Mouse (Mus musculus) thymus, adult 2 months (tissue): ENCODE measurements around the gene Ormdl3. TPM values are rescaled to one million over a fixed set of nuclear protein-coding genes. Genes with fewer than 3 reads are reported as not detected.
"Not testable (repeated sequence)": the region's sequence is repeated elsewhere in the genome, so short reads cannot be mapped to it uniquely, and the experiment has no call there.

Experiments
- DNase-seq: peaks from one replicate; pipeline ENCODE4 v3.0.0; 2021
- H3K27ac ChIP-seq: fragments of 200-500 bp; 2 replicates; pipeline ENCODE4 v1.5.1; 2012; ENCODE audit warnings: low read length, control low read depth; ENCODE audit not compliant: control insufficient read depth, insufficient read depth
- H3K27me3 ChIP-seq: fragments of 200-500 bp; 2 replicates; pipeline ENCODE4 v1.6.1; 2012; ENCODE audit warnings: mild to moderate bottlenecking, low read length, moderate library complexity, mixed read lengths; ENCODE audit not compliant: control insufficient read depth, insufficient read depth
- H3K36me3 ChIP-seq: fragments of 200-500 bp; 2 replicates; pipeline ENCODE4 v1.6.1; 2012; ENCODE audit warnings: mild to moderate bottlenecking, low read length, moderate library complexity; ENCODE audit not compliant: control insufficient read depth, insufficient read depth
- H3K4me1 ChIP-seq: fragments of 200-500 bp; replicated peaks from 2 replicates; pipeline ENCODE4 v1.6.1; 2012; ENCODE audit warnings: low read length; ENCODE audit not compliant: control insufficient read depth, insufficient read depth
- H3K4me3 ChIP-seq: fragments of 200-500 bp; 2 replicates; pipeline ENCODE4 v1.5.1; 2012; ENCODE audit warnings: mild to moderate bottlenecking, low read length, control low read depth, moderate library complexity; ENCODE audit not compliant: control insufficient read depth, insufficient read depth
- CTCF ChIP-seq: fragments of 200-500 bp; IDR thresholded peaks from 2 replicates; pipeline ENCODE4 v1.5.1; 2012; ENCODE audit warnings: mild to moderate bottlenecking, control low read depth, low read length, moderate library complexity, borderline replicate concordance; ENCODE audit not compliant: control insufficient read depth, poor library complexity, insufficient read depth; ENCODE audit errors: extremely low read depth
- POLR2A ChIP-seq: fragments of 200-500 bp; IDR thresholded peaks from 2 replicates; pipeline ENCODE4 v1.6.1; 2012; ENCODE audit warnings: mild to moderate bottlenecking, low read length, control low read depth, moderate library complexity; ENCODE audit not compliant: control insufficient read depth, poor library complexity, insufficient read depth; ENCODE audit errors: extremely low read depth
- WGBS: fragments of 180-500 bp; shearing (Covaris S2); methylation state at CpG from one replicate; pipeline ENCODE4 v1.1.7; 2018; 5-methylcytosine and 5-hydroxymethylcytosine counted together
- polyA plus RNA-seq: library from polyadenylated mRNA; depleted of rRNA; stranded (reverse); fragments of >200 nt; gene quantifications from 2 replicates; pipeline ENCODE4 v1.2.3, GENCODE M21; 2012; rRNA removed

The Ormdl3 gene
- polyA plus RNA-seq: 66.8 and 74.6 TPM in 2 replicates

DNA sequence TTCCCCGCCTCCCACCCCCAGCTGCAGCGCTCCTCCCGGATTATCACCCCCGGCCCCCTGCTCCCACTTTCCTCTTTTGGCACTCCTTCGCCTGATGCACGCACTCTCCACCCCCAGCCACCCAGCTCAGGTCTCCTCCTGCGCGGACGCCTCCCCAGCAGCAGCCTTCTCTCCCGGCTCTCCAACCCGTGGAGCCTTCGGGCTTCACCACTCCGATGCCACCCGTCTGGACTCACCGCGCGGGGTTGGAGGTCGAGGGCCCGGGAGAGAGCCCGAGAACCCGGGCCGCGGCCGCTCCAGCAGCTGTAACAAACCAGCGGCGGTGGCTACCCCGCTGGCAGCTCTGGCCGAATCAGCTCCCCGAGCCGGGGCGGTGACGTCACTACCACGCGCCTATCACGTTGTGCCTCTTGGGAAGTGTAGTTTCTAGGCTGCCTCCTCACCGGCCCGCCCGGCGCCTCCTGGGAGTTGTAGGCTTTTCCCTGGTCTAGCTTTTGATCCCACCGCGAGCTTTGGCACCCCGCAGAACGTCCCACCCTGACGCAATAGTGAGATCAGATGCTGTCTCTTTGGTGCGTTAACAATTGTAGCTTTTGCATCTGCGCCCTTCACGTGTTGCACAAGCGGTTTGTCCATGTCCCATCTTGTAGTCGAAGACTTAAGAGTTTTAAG, at the start of gene Ormdl3:
Gene Ormdl3 (minus strand): TSS at position 477 of the 672 bp plus-strand sequence.
- Histone ChIP-seq H3K27ac (peak within 1 kb of the TSS; percentile 21; the same call in 1 of the 2 replicates), H3K27me3 (no peaks in the 10 kb centered on the region), H3K36me3 (peaks cover 11% of the 10 kb centered on the region), H3K4me1 (peaks cover 19% of the 10 kb centered on the region), H3K4me3 (peak within 1 kb of the TSS; percentile 86)
- WGBS: 1% methylated on average over 49 of the region's 49 CpGs
- peak; percentile 5; the same call in 1 of the 2 replicates for TF ChIP-seq CTCF
- peak; percentile 76 for TF ChIP-seq POLR2A
- peak; percentile 98 for DNase-seq

DNA sequence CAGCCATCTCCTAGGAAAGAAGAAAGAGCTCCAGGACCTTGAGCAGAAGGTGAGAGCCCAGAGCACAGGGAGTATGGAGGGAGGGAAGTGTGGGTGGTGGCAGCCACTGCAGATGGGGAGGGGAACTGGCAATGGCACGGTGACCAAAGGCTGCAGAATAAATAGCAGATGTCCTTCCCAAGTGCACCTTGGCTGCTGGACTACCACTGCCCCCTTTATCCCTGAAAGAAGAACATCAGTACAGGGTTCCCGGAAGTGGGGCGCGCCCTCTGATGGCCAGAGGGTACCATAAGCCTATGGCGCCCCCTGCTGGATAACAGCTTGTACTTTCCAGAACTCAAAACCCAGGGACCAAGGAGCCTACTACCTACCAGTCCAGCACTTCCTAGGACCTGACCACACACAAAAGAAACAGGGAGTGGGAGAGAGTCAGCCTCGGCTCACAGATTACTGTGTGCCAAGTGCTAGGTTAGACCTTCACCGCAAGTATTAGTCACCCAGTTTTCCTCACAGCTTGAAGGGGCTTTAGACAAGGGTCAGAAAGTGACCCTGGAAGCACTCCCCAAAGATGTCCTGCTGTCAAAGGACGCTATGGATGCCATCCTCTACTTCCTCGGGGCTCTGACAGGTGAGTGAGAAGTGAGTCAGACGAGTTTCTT, 48.3 kb upstream of the Ormdl3 start:
- 34% methylated on average over 10 of the region's 10 CpGs for WGBS
- peak; percentile 49 for DNase-seq
- H3K4me3 ChIP-seq, H3K27me3 ChIP-seq, H3K4me1 ChIP-seq, H3K36me3 ChIP-seq, H3K27ac ChIP-seq: not testable (repeated sequence)

DNA sequence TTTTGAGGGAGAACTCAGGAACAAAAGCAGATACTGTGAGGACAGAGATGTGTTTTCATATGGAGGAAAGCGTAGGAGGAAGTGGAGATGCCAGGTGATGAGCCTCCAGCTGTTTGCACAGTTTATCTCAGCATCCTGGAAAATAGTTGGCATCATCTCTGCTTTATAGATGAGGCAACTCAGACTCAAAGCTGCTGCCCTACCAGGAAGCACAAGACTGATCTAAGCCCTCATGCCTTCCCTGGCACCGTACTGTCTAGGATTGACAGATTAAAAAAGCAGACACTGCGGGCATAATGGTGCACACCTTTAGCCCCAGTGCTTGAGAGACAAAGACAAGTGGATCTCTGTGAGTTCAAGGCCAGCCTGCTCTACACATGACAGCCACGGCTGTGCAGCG, 43.5 kb upstream of the Ormdl3 start:
- Histone ChIP-seq H3K27me3 (0 out of 2 replicates have a peak, but pooled peaks cover 2% of the 10 kb centered on the region), H3K27ac (no peak overlapping the region), H3K36me3 (no peaks in the 10 kb centered on the region), H3K4me3 (no peak overlapping the region), H3K4me1 (no peaks in the 10 kb centered on the region)
- 87% methylated on average over 5 of the region's 5 CpGs for WGBS
- no peak for DNase-seq
- no peak for TF ChIP-seq CTCF
- no peak for TF ChIP-seq POLR2A

DNA sequence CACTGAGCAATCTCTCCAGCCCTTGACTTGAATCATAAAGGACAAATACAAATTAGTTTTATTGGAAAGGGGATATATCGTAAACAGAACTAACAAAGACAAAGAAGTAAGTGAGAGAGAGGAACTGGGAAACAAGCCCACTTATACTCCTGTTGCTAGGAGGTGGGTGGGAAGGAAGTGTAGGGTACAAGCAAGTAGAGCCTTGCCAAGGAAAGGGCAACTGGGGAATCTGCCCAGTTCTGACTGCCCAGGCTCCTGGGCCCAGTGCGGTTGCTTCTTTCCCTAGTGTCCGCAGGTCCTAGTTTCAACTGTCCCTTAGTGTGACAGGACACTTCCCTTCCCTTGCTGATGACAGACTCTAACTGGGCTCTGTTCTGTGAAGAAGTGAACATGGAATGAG, 41.5 kb upstream of the Ormdl3 start:
- Histone ChIP-seq H3K27me3 (0 out of 2 replicates have a peak, but pooled peaks cover 2% of the 10 kb centered on the region), H3K36me3 (no peaks in the 10 kb centered on the region), H3K27ac (no peak overlapping the region), H3K4me1 (no peaks in the 10 kb centered on the region), H3K4me3 (no peak overlapping the region)
- 98% methylated on average over 3 of the region's 3 CpGs for WGBS
- TF ChIP-seq POLR2A (no peak), CTCF (no peak)
- no peak for DNase-seq

DNA sequence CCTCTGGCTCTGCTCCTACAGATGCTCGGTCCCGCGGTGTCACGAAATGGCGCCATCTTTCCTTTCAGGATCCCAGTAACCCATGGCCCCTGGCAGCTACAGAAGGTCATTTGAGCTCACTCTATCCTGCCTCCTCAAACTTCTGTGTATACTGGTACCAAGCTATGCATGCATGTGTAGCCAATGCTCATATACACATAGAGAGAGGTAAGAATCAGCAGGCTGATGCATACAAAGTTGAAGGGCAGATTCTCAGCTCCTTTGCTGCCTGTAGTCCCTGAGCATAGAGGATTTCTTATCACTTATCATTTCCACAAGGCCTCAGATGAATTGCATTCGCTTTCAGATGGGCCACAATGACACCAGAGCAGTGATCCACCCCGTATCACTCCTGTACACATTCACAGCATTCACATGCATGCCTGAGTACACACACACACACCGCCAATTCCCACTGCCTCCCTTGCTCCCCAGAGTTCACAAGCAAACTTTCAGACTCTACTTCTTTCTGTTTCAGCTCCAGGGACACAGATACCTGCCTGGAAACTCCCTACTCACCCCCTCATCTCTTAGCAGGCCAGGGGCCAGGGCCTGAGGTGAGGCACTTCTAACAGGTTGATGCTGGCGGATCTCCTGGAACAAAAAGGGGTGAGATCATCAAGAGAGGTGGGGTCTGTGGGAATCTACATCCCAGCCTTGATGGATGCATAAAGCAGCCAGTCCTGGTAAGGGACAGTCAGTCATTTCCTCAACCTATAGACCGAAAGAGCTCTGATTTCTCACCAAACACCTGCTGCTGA, 38.6 kb upstream of the Ormdl3 start, which contains the start of the genes Gm12355 and Gsdma3:
Gene Gm12355 (minus strand): TSS at position 51 of the 800 bp plus-strand sequence.
Gene Gsdma3 (plus strand): TSS at position 750 of the 800 bp plus-strand sequence.
- H3K27ac ChIP-seq: no peak within 1 kb of the TSS
- H3K27me3 ChIP-seq: no peaks in the 10 kb centered on the region
- no peaks in the 10 kb centered on the region for H3K4me1 ChIP-seq
- H3K36me3 ChIP-seq: no peaks in the 10 kb centered on the region
- no peak for DNase-seq
- TF ChIP-seq POLR2A (no peak), CTCF (no peak)
- 92% methylated on average over 10 of the region's 10 CpGs for WGBS
- no peak within 1 kb of the TSS for H3K4me3 ChIP-seq

DNA sequence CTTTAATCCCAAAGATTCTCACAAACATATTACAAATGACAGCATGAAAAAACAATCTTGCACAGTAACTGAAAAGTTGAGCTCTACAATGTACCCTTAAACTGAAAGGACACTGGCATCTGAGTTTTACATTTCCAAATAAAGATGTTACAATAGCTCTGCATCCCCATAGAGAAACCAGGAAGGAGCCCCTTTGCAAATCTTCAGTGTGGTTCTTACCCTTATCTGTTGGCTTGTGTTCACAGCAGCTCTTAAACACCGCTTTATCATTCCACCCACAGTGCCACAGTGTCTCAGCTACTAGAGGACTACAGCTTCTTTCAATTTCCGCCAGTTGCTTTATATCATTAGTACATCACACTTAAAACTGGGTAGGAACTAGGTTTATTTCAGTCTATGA, 37.2 kb upstream of the Ormdl3 start:
- H3K4me3 ChIP-seq, H3K27ac ChIP-seq, H3K27me3 ChIP-seq, H3K36me3 ChIP-seq, DNase-seq, H3K4me1 ChIP-seq: not testable (repeated sequence)
- 92% methylated on average over 2 of the region's 2 CpGs for WGBS

DNA sequence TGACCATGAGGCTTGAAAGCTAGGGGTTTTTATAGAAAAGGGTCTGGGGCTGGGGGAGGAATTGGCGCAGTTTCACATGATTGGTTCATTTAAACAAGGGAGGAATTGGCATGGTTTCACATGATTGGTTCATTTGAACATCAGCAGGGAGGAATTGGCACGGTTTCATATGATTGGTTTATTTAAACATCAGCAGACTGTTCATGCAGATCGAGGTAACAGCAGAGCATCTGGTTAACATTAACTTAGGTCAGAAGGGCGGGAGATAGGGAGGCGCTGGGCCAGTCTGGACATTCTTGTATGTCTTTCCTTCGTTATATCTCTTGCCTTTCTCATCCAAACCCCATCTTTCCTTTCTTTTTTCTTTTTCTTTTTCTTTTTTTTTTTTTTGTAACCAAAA, 36.8 kb upstream of the Ormdl3 start:
- not testable (repeated sequence) for H3K4me1 ChIP-seq, H3K27ac ChIP-seq, H3K4me3 ChIP-seq, DNase-seq, H3K27me3 ChIP-seq, H3K36me3 ChIP-seq
- 95% methylated on average over 6 of the region's 6 CpGs for WGBS
